Mouse (Mus musculus) MEL (cell line): Measurements from ENCODE around the gene Adarb1. TPM values are rescaled to one million over a fixed set of nuclear protein-coding genes. Genes with fewer than 3 reads are reported as not detected.

Source experiments
- DNase-seq: peaks from one replicate; pipeline ENCODE4 v3.0.0; 2011; ENCODE audit warnings: low read depth, low spot score
- H3K27ac ChIP-seq: 2 replicates; pipeline ENCODE4 v1.5.1; 2012; ENCODE audit warnings: low read depth, mild to moderate bottlenecking, control low read depth, low read length, moderate library complexity; ENCODE audit not compliant: control insufficient read depth
- H3K27me3 ChIP-seq, 2 experiments: fragments of 150-350 bp in 1 of 2; sonication (generic) in 1 of 2; 2 replicates each; pipeline ENCODE4 v1.6.1; 2012; ENCODE audit warnings: low read length in 2 of 2, mild to moderate bottlenecking in 2 of 2, improper control_type of control experiment in 1 of 2, moderate library complexity in 1 of 2; ENCODE audit not compliant: insufficient read depth in 2 of 2, control insufficient read depth in 1 of 2
- H3K36me3 ChIP-seq, 2 experiments: 2 replicates each; pipeline ENCODE4 v1.6.1; 2012 to 2014; ENCODE audit warnings: low read length in 2 of 2, improper control_type of control experiment in 1 of 2, inconsistent platforms in 1 of 2, mild to moderate bottlenecking in 1 of 2; ENCODE audit not compliant: insufficient read depth in 2 of 2, control insufficient read depth in 1 of 2
- H3K4me1 ChIP-seq, 2 experiments: fragments of 150-350 bp in 1 of 2; sonication (generic) in 1 of 2; 2 replicates each; pipeline ENCODE4 v1.6.1; 2012; ENCODE audit warnings: low read length in 2 of 2, improper control_type of control experiment in 1 of 2, mild to moderate bottlenecking in 1 of 2; ENCODE audit not compliant: insufficient read depth in 2 of 2, control insufficient read depth in 1 of 2
- H3K4me3 ChIP-seq, 2 experiments: fragments of 150-350 bp in 1 of 2; sonication (generic) in 1 of 2; 2 replicates each; pipeline ENCODE4 v1.5.1; 2012; ENCODE audit warnings: low read depth in 2 of 2, low read length in 2 of 2, mild to moderate bottlenecking in 2 of 2, moderate library complexity in 2 of 2, control low read depth in 1 of 2, improper control_type of control experiment in 1 of 2; ENCODE audit not compliant: control insufficient read depth in 1 of 2, insufficient read depth in 1 of 2
- H3K79me2 ChIP-seq: 2 replicates; pipeline ENCODE4 v1.6.1; 2012; ENCODE audit warnings: mild to moderate bottlenecking, low read length, moderate library complexity; ENCODE audit not compliant: control insufficient read depth, poor library complexity, insufficient read depth
- H3K9ac ChIP-seq: 2 replicates; pipeline ENCODE4 v1.6.1; 2012; ENCODE audit warnings: low read depth, mild to moderate bottlenecking, control low read depth, low read length, moderate library complexity; ENCODE audit not compliant: control insufficient read depth, poor library complexity, severe bottlenecking
- H3K9me3 ChIP-seq: fragments of 150-350 bp; sonication (generic); replicated peaks from 2 replicates; pipeline ENCODE4 v1.6.1; 2012; ENCODE audit warnings: mild to moderate bottlenecking, low read length, improper control_type of control experiment, moderate library complexity; ENCODE audit not compliant: insufficient read depth
- CHD2 ChIP-seq: IDR thresholded peaks from 2 replicates; pipeline ENCODE4 v1.6.1; 2011; ENCODE audit warnings: low read length, improper control_type of control experiment
- E2F4 ChIP-seq: IDR thresholded peaks from 2 replicates; pipeline ENCODE4 v1.6.1; 2011; ENCODE audit warnings: low read depth, low read length, improper control_type of control experiment, borderline replicate concordance
- MAFK ChIP-seq: IDR thresholded peaks from 2 replicates; pipeline ENCODE4 v1.6.1; 2011; ENCODE audit warnings: low read depth, mild to moderate bottlenecking, low read length, improper control_type of control experiment, borderline replicate concordance
- MAZ ChIP-seq: IDR thresholded peaks from 2 replicates; pipeline ENCODE4 v1.6.1; 2012; ENCODE audit warnings: low read depth, mild to moderate bottlenecking, inconsistent platforms, low read length, improper control_type of control experiment
- MXI1 ChIP-seq: IDR thresholded peaks from 2 replicates; pipeline ENCODE4 v1.6.1; 2011; ENCODE audit warnings: mild to moderate bottlenecking, low read depth, low read length, improper control_type of control experiment
- MYC ChIP-seq: IDR thresholded peaks from 2 replicates; pipeline ENCODE4 v1.6.1; 2011; ENCODE audit warnings: low read depth, mild to moderate bottlenecking, low read length, improper control_type of control experiment, moderate library complexity
- NRF1 ChIP-seq: IDR thresholded peaks from 2 replicates; pipeline ENCODE4 v1.6.1; 2014; ENCODE audit warnings: low read depth, mild to moderate bottlenecking, inconsistent platforms, low read length, improper control_type of control experiment, moderate library complexity; ENCODE audit not compliant: poor library complexity, insufficient read depth, severe bottlenecking
- POLR2A ChIP-seq, 2 experiments: IDR thresholded peaks; 2 replicates each; pipeline ENCODE4 v1.6.1; 2011 to 2012; ENCODE audit warnings: low read length in 2 of 2, mild to moderate bottlenecking in 2 of 2, control low read depth in 1 of 2, improper control_type of control experiment in 1 of 2, low read depth in 1 of 2, moderate library complexity in 1 of 2; ENCODE audit not compliant: control insufficient read depth in 1 of 2, insufficient read depth in 1 of 2, poor library complexity in 1 of 2
- POLR2AphosphoS2 ChIP-seq: IDR thresholded peaks from 2 replicates; pipeline ENCODE4 v1.6.1; 2011; ENCODE audit warnings: low read length, improper control_type of control experiment
- RAD21 ChIP-seq: IDR thresholded peaks from 2 replicates; pipeline ENCODE4 v1.6.1; 2011; ENCODE audit warnings: mild to moderate bottlenecking, low read depth, low read length, improper control_type of control experiment
- RCOR1 ChIP-seq: IDR thresholded peaks from 2 replicates; pipeline ENCODE4 v1.6.1; 2012; ENCODE audit warnings: low read depth, mild to moderate bottlenecking, inconsistent platforms, low read length, improper control_type of control experiment
- SMC3 ChIP-seq: IDR thresholded peaks from 2 replicates; pipeline ENCODE4 v1.6.1; 2011; ENCODE audit warnings: low read depth, low read length, improper control_type of control experiment
- TCF12 ChIP-seq: IDR thresholded peaks from 2 replicates; pipeline ENCODE4 v1.6.1; 2014; ENCODE audit warnings: low read depth, mild to moderate bottlenecking, inconsistent platforms, low read length, improper control_type of control experiment, moderate library complexity
- USF1 ChIP-seq: IDR thresholded peaks from 2 replicates; pipeline ENCODE4 v1.6.1; 2014; ENCODE audit warnings: low read depth, mild to moderate bottlenecking, inconsistent platforms, low read length, improper control_type of control experiment, moderate library complexity
- USF2 ChIP-seq, 2 experiments: IDR thresholded peaks; 2 replicates each; pipeline ENCODE4 v1.6.1; 2011 to 2012; ENCODE audit warnings: improper control_type of control experiment in 2 of 2, low read length in 2 of 2, borderline replicate concordance in 1 of 2, inconsistent platforms in 1 of 2, low read depth in 1 of 2, mild to moderate bottlenecking in 1 of 2; ENCODE audit not compliant: insufficient read depth in 1 of 2
- ZC3H11A ChIP-seq: IDR thresholded peaks from 2 replicates; pipeline ENCODE4 v1.6.1; 2012; ENCODE audit warnings: low read depth, mild to moderate bottlenecking, inconsistent platforms, low read length, improper control_type of control experiment
- ZMIZ1 ChIP-seq: IDR thresholded peaks from 2 replicates; pipeline ENCODE4 v1.6.1; 2012; ENCODE audit warnings: low read depth, mild to moderate bottlenecking, inconsistent platforms, low read length, improper control_type of control experiment, moderate library complexity
- ZNF384 ChIP-seq: IDR thresholded peaks from 2 replicates; pipeline ENCODE4 v1.6.1; 2012; ENCODE audit warnings: low read depth, mild to moderate bottlenecking, inconsistent platforms, low read length, improper control_type of control experiment
- polyA plus RNA-seq, 2 experiments: library from polyadenylated mRNA; stranded (reverse) in 1 of 2; unstranded in 1 of 2; fragments of >175 nt in 1 of 2; fragments of >200 nt in 1 of 2; gene quantifications; 2 replicates each; pipeline versions ENCODE4 v1.2.1 to v1.2.4; 2012; ENCODE audit warnings: low replicate concordance in 2 of 2, low read depth in 1 of 2; ENCODE audit not compliant: insufficient read length in 2 of 2, insufficient read depth in 1 of 2, missing spikeins in 1 of 2
- total RNA-seq: library from RNA; depleted of rRNA; stranded (reverse); fragments of 300-350 nt; gene quantifications from 2 replicates; pipeline ENCODE4 v1.2.3, GENCODE M21; 2012

Gene Adarb1
- total and polyA plus RNA-seq, 3 experiments: 2.4 to 3.8 TPM; not detected in 1

GRCm38 (mm10) chr10:77449315-77450158 lies 31.5 kb upstream of the Adarb1 start:
- no peak overlapping the region for H3K27ac ChIP-seq
- DNase-seq: peak; percentile 9
- no peaks in the 10 kb centered on the region for H3K9me3 ChIP-seq
- 0 out of 4 replicates have a peak, but pooled peaks cover 0 to 3% of the 10 kb centered on the region in 2 experiments for H3K4me1 ChIP-seq
- TF ChIP-seq NRF1: no peak
- no peak for TF ChIP-seq RCOR1
- no peak for TF ChIP-seq MYC
- no peak for TF ChIP-seq ZMIZ1
- no peak for TF ChIP-seq POLR2AphosphoS2
- no peak for TF ChIP-seq MXI1
- TF ChIP-seq USF2 (IDR thresholded peaks at IDR 0.05; ENCODE audit: borderline replicate concordance in 1 of 2, insufficient read depth in 1 of 2, low read depth in 1 of 2, low read length in 2 of 2): no peak
- TF ChIP-seq MAZ: no peak
- no peak for TF ChIP-seq E2F4
- TF ChIP-seq ZC3H11A: no peak
- TF ChIP-seq TCF12: no peak
- TF ChIP-seq POLR2A (IDR thresholded peaks at IDR 0.05; ENCODE audit: control insufficient read depth in 1 of 2, insufficient read depth in 1 of 2, low read depth in 1 of 2, low read length in 2 of 2, poor library complexity in 1 of 2): no peak
- H3K79me2 ChIP-seq: no peaks in the 10 kb centered on the region
- peaks cover 19% of the 10 kb centered on the region in 2 experiments for H3K27me3 ChIP-seq
- H3K36me3 ChIP-seq: no peaks in the 10 kb centered on the region
- H3K4me3 ChIP-seq: no peak overlapping the region
- H3K9ac ChIP-seq: no peak overlapping the region

- peaks cover 11 to 17% of the 10 kb centered on the region in 2 experiments for H3K27me3 ChIP-seq
- H3K9ac ChIP-seq: no peak overlapping the region
- H3K27ac ChIP-seq: no peak overlapping the region
- H3K4me3 ChIP-seq: no peak overlapping the region
- H3K79me2 ChIP-seq: no peaks in the 10 kb centered on the region
- TF ChIP-seq ZNF384 (no peak), RAD21 (no peak), USF1 (peak; percentile 49; the same call in 1 of the 2 replicates), SMC3 (no peak), MAFK (no peak), CHD2 (no peak), MAZ (no peak), POLR2AphosphoS2 (no peak)
- H3K4me1 ChIP-seq: 0 out of 4 replicates have a peak, but pooled peaks cover 0 to 3% of the 10 kb centered on the region in 2 experiments
- no peaks in the 10 kb centered on the region for H3K36me3 ChIP-seq
- H3K9me3 ChIP-seq: no peaks in the 10 kb centered on the region
- no peak for DNase-seq
These were observed 30.7 kb upstream of the Adarb1 start for GRCm38 (mm10) chr10:77448698-77449247.
